Mouse (Mus musculus): ENCODE data around the gene Olfr1013.

The Olfr1013 gene

DNA sequence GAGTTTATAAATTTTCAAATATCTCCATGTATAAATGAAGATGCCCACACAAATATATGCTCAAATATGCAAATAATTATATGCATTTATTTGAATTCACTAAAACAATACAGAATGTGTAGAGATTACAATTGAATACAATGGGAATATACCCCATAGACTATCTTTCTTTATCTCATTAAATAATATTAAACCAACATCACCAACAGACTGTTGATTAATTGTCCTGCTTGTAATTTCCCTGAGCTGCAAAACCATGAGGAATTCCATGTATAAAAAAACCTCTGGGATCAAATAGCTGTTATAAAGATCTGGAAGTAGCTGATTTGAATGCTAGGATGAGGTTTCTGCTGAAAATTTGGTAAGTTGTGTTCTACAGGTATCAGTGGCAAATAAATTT is at the start of gene Olfr1013:
Olfr1013 (plus strand) TSS at position 301 of the 400 bp plus-strand sequence.
- DNase-seq, result no peak

DNA sequence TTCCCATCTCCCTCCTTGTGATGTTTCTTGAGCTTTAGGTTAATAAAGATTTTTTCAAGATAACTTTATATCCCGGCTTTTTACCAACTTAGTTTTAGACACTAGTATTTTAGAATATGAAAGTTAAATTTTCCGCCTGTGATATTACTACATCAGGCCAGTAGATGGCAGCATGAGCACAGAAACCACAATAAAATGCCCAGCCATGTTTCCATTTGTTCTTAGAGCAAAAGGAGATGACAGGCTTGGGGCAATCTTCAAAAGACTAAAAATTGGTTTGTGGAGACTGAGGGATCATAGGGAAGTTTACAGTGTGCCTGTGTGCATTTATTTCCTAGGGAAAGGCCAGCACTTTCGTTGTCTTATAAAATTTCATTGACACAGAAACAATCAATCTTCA is 41.1 kb upstream of the Olfr1013 start:
- DNase-seq, result peak; percentile 6

DNA sequence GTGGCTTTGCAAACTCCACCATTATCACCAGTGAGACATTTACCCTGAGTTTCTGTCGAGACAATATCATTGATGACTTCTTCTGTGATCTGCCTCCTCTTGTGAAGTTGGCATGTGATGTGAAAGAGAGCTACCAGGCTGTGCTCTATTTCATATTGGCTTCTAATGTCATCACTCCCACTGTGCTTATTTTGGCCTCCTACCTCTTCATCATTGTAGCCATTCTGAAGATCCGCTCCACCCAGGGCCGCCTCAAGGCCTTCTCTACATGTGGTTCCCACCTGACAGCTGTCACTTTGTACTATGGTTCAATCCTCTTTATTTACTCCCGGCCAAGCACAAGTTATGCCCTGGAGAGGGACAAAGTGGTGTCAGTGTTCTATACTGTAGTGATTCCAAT is 13.1 kb upstream of the Olfr1013 start:
- DNase-seq, result no peak

DNA sequence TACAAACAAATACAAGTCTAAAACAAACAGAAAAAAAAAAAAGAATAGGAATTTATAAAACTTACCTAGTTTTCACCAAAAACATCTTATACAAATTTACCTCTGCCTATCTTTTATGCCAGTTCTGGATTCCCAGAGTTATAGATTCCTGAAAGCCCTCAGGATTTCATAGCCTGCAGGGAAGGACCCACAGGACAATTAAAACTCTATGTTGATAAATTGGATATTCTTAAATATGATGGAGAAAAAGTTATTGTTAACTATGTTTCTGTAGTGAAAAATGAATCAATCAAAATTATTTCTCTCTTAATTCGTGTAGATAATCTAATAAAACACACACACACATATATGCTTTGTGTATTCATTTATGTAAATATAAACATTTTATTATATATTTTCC is 4.2 kb upstream of the Olfr1013 start, which contains the start of gene Olfr1012:
Olfr1012 (minus strand) TSS at position 101 of the 400 bp plus-strand sequence.
- no peak for DNase-seq

DNA sequence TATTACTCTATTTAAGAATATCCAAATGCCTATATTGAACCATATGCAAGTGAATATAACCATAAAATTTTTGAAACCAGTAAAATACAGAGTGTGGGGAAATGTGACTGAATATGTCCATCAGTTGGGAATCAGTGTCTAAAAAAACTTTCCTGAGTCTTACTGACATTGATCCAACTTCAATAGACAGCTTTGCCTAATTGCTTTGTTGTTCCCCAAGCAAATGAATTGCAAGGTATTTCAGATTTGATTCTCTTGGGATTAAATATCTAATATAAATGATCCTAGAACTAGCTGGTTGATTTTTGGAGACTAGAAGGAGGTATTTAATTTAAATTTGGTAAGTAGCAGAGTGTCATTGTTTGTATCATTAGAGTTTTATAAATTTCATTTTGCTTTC is 5.5 kb downstream of the Olfr1013 start, which contains the start of gene Olfr1014:
Olfr1014 (plus strand) TSS at position 301 of the 400 bp plus-strand sequence.
- no peak for DNase-seq

DNA sequence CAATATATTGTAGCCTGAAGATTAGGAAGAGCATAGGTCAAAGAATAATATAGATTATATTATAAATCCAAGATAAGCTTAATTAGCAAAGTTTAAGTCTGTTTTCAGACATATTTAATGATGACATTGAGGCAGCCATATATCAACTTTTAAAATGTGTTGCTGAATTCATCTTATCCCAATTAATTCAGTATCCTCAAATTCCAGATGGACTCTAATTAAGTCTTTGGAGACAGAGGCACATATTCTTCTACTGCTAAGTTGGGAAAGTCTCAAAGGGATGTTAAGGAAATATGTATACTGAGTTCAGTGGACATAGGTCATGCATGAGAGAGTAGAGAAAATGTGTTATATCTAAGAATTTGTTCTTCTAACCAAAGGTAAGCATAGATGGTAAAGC is 14.8 kb downstream of the Olfr1013 start, which contains the start of gene Olfr1015:
Olfr1015 (plus strand) TSS at position 301 of the 400 bp plus-strand sequence.
- no peak for DNase-seq

DNA sequence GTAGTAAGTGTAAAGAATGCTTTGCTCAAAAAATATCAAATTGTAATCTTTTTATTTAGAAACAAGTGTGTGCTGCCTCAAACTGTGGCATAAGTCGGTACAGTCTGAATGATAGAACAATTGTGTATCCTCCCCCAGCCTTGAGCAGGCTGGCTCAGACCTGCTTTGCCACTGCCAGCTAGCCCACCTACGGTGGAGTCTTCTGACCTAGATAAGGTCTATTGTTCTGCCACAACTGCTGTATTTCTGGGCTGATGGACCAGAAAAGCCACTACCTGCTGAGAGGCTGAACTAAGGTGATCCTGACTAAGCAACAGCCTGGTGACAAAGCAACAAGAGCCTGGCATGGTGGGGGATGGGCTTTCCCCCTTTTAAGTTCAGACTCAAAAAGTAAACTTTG is 25.4 kb downstream of the Olfr1013 start:
- no peak for DNase-seq

DNA sequence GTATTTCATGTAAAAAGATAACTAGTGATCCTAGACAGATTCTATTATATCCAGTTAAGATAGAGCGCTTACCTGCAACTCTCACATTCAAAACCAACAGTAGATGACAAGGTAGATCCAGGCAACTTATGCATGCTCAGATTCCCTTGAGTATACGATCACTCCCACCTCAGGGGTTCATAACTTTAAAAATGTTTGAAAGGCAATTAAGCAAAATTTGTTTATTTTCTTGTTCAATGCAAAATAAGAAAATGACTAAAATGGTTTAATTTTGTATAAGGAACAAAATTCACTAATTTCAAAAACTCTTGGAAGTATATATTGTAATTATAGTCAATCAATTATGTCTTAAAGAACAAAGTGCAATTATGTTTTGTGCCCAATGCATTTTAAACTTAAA is 35.5 kb downstream of the Olfr1013 start, which contains the start of gene Olfr1016:
Olfr1016 (minus strand) TSS at position 101 of the 400 bp plus-strand sequence.
- no peak for DNase-seq

DNA sequence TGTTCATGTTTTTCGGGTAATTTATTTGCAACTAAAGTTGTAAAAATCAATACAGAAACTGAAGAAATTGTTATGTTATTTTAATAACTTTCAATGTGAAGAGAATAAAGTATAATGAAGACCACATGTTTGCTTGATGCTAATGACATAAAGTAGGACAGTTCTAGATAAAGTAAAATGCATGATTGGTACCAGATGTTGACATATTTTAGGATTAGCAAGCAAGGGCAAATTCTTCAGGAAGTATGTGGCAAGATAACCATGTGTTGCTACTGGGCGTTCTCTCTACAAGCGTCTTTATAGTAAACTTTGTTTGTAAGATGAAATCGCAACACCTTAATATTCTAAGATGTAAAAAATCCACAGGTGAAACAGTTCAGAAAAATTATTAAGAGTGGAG is 37.6 kb downstream of the Olfr1013 start:
- no peak for DNase-seq

DNA sequence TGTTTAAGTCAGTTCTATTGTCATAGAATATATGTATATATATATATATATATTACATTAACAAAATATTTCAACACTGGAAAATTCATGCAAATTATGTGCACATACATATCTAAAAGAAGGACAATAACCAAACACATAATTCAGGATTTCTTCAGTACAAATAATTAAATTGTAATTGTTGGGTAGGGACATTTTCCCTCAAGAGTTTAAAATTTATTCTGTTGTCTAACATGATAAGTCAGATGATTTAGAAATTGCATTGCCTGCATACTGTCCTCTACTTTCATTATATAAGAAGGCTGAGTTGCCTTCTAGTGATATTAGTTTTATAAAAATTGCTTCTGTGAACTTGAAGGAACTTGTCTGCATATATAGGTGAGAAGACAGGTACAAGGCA is 51.3 kb downstream of the Olfr1013 start, which contains the start of gene Olfr1018:
Olfr1018 (plus strand) TSS at position 301 of the 400 bp plus-strand sequence.
- no peak for DNase-seq
